Mouse (Mus musculus) limb, embryonic 10.5 days (tissue): Measurements from ENCODE around the gene Nxnl1. TPM values are rescaled to one million over a fixed set of nuclear protein-coding genes. Genes with fewer than 3 reads are reported as not detected.

Source experiments
- DNase-seq: peaks from one replicate; pipeline ENCODE4 v3.0.0-alpha.2; 2017; ENCODE audit warnings: low spot score
- H3K27ac ChIP-seq: fragments of 300-500 bp; sonication (generic); 2 replicates; pipeline ENCODE4 v1.5.1; 2016; ENCODE audit warnings: mild to moderate bottlenecking
- H3K27me3 ChIP-seq: fragments of 300-500 bp; sonication (generic); 2 replicates; pipeline ENCODE4 v1.6.1; 2016; ENCODE audit warnings: low read depth, mild to moderate bottlenecking; ENCODE audit not compliant: poor library complexity, severe bottlenecking
- H3K36me3 ChIP-seq: fragments of 300-500 bp; sonication (generic); 2 replicates; pipeline ENCODE4 v1.6.1; 2016; ENCODE audit warnings: mild to moderate bottlenecking, moderate library complexity
- H3K4me1 ChIP-seq: fragments of 300-500 bp; sonication (generic); 2 replicates; pipeline ENCODE4 v1.6.1; 2016
- H3K4me3 ChIP-seq: fragments of 300-500 bp; sonication (generic); 2 replicates; pipeline ENCODE4 v1.5.1; 2016; ENCODE audit warnings: mild to moderate bottlenecking, moderate library complexity
- H3K9me3 ChIP-seq: fragments of 300-500 bp; sonication (generic); replicated peaks from 2 replicates; pipeline ENCODE4 v1.6.1; 2016; ENCODE audit warnings: mild to moderate bottlenecking
- WGBS: fragments of 180-500 bp; shearing (Covaris S2); methylation state at CpG from one replicate; pipeline ENCODE4 v1.1.7; 2016; 5-methylcytosine and 5-hydroxymethylcytosine counted together
- polyA plus RNA-seq: library from polyadenylated mRNA; unstranded; fragments of >200 nt; fragmentation: Nextera tagmentation; extraction: Ambion mirVana; gene quantifications from 2 replicates; pipeline ENCODE4 v1.2.1, GENCODE M21; 2016

The Nxnl1 gene
- not detected in 2 replicates for polyA plus RNA-seq

DNA sequence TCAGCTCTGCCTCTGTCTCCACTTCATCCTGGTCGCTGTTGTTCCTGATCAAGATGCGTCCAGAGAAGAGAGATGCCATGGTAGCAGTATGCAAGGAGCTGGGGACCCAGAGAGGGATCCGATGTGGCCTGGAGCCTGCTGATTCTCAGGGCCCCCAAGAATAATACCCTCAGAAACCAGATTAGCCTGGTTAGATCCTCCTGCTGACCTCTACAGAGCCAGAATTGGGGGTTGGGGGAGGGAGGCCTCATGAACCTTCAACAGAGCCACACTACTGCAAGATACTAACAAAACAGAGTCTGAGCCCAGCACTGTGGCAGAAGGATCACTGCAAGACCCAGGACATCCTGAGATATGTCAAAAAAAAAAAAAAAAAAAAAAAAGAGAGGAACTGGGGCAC, at the start of gene Nxnl1:
TSS of gene Nxnl1 (minus strand) at position 101 of the 400 bp plus-strand sequence.
- peaks cover 4% of the 10 kb centered on the region for H3K9me3 ChIP-seq
- WGBS = 66% methylated on average over 3 of the region's 3 CpGs
- no peak within 1 kb of the TSS for H3K4me3 ChIP-seq
- H3K36me3 ChIP-seq = no peaks in the 10 kb centered on the region
- no peak for DNase-seq
- H3K4me1 ChIP-seq = peaks cover 35% of the 10 kb centered on the region
- peaks cover 79% of the 10 kb centered on the region for H3K27me3 ChIP-seq
- H3K27ac ChIP-seq = no peak within 1 kb of the TSS

DNA sequence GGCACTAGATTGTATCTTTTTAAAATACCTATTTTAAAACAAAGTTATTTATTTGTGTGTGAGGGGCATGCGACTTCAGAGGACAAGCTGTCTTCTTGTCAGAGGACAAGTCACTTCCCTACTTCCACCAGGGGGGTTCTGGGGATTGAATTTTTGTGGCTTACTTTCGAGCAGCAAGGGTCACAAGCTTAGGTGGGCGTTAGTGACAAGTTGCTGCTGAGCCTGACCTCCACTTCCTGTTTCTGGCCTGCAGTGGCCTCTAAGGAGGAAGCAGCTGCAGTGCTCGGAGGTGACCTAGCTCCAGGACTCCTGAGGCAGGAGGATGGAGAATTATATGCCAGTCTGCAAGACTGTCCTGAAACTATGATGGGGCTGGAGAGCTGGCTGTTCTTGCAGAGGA, 47.0 kb upstream of the Nxnl1 start:
- H3K36me3 ChIP-seq = peaks cover 59% of the 10 kb centered on the region
- no peak overlapping the region for H3K27ac ChIP-seq
- 46% methylated on average over 4 of the region's 4 CpGs for WGBS

DNA sequence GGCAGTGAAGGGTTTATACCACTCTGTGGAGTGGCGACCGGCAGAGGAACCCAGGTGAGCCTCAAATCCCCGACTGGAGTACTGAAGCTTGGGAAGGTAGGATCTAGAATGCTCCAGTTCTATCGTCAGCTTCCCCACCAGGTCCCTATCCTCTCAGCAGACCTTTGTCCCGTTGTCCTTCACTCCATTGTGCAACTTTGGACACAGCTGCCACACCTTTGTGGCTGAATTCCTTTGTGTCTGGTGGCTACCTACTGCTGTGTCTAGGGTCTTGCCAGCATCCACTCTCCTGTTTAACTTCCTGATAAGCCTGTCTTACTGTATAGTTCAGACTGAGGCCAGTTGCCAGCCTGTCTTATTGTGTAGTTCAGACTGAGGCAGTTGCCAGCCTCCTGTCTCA, 45.7 kb upstream of the Nxnl1 start:
- 63% methylated on average over 5 of the region's 5 CpGs for WGBS
- Histone ChIP-seq H3K4me3 (peak overlapping the region; percentile 97), H3K9me3 (no peaks in the 10 kb centered on the region), H3K4me1 (peaks cover 23% of the 10 kb centered on the region), H3K36me3 (peaks cover 46% of the 10 kb centered on the region), H3K27ac (no peak overlapping the region; the same call in 1 of the 2 replicates), H3K27me3 (no peaks in the 10 kb centered on the region)
- no peak for DNase-seq

More for the DNA sequence above, 47.0 kb upstream of the Nxnl1 start:
- no peaks in the 10 kb centered on the region for H3K9me3 ChIP-seq
- peaks cover 23% of the 10 kb centered on the region for H3K4me1 ChIP-seq
- DNase-seq = no peak
- H3K4me3 ChIP-seq = no peak overlapping the region; the same call in 1 of the 2 replicates
- no peaks in the 10 kb centered on the region for H3K27me3 ChIP-seq

DNA sequence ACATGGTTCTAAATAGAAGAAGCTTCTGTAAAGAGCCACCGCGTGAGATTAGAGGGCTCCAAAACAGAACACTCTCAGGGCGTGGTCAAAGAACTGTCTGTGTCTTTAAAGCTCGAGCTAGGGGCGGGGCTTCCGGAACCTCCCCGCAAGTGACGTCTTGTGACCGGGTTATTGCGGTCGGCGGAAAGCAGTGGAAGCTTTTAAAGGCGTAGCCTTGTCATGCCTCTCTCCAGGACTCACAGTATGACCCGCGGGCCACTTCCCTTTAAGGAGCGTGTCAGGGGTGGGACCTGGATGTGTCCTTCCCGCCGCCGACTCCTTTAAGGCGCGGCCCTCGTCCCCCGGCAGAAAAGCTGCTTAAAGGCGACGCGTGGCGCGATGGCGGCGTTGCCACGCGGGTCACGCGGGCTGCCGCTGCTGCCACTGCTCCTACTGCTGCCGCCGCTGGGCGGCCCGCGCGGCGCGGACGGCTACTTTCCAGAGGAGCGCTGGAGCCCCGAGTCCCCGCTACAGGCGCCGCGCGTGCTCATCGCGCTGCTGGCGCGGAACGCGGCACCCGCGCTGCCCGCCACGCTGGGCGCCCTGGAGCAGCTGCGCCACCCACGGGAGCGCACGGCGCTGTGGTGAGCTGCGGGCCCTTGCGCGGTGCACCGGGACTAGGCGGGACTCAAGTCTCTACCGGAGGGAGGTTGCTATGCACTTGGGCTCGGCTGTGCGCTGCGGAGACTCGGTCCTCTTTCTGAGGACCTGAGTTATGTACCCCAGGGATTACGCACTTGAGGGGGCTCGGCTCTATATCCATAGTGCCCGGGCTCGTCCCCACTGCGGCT, 44.6 kb upstream of the Nxnl1 start, which contains the start of gene Colgalt1:
TSS of gene Colgalt1 (plus strand) at position 177 of the 830 bp plus-strand sequence.
- Histone ChIP-seq H3K4me3 (peak within 1 kb of the TSS; percentile 97), H3K4me1 (peaks cover 23% of the 10 kb centered on the region), H3K27me3 (no peaks in the 10 kb centered on the region), H3K9me3 (no peaks in the 10 kb centered on the region), H3K27ac (peak within 1 kb of the TSS; percentile 93), H3K36me3 (peaks cover 35% of the 10 kb centered on the region)
- WGBS = under 1% methylated on average over 81 of the region's 82 CpGs
- DNase-seq = peak; percentile 95

DNA sequence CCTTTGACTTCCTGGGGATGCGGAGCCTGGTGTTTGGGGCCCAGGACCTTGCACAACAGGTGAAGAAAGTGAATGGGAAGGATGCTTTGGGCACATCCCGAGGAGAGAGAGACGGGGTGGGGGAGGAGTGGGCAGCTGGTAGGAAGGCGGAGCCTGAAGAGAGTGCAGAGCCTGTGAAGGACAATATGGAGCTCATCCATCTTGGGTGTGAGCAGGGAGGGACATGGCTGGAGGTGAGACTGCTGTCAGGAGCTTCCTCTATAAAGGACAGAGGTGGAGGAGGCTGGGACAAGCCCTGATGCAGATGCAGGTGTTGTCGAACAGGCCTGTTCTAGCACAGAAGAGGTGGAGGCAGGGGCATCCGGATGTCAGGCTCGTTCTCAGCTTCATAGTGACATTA, 37.6 kb upstream of the Nxnl1 start:
- no peak overlapping the region for H3K27ac ChIP-seq
- H3K36me3 ChIP-seq = 0 out of 2 replicates have a peak, but pooled peaks cover 3% of the 10 kb centered on the region
- H3K4me1 ChIP-seq = peaks cover 23% of the 10 kb centered on the region
- no peak overlapping the region for H3K4me3 ChIP-seq
- WGBS = 52% methylated on average over 7 of the region's 7 CpGs
- no peak for DNase-seq
- H3K9me3 ChIP-seq = no peaks in the 10 kb centered on the region
- H3K27me3 ChIP-seq = peaks cover 62% of the 10 kb centered on the region

DNA sequence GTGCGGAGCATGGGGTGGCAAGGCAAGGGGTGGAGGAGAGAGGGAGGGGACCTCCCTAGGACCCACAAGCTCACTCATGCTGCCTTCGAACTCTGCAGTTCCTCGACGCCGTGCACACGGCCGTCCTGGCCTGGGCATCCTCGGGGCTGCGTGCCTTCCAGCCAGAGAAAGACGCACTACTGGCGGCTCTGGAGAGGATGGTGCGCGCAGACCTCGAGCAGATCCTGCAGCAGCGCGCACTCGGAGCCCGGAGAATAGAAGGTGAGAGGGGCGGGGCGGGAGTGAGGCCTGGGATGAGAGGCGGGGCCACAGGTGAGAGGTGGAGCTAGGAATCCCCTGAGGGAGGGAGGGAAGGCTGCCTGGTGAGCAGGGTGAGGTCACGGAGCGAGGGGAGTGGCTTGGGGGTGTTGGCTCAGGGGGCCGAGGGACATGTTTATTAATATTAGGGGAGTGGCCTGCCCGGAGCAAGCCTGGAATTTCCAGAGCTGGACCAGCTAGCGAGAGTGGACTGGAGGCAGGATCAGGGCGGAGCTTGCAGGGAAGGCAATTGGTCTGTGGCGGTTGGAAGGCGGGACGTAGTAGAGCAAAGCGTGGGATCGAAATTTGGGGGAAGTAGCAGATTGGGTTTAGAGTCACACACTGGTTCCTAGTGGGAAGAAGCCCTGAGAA, 36.4 kb upstream of the Nxnl1 start:
- no peaks in the 10 kb centered on the region for H3K9me3 ChIP-seq
- DNase-seq = peak; percentile 84
- peak overlapping the region; percentile 73 for H3K27ac ChIP-seq
- H3K4me1 ChIP-seq = peaks cover 23% of the 10 kb centered on the region
- 0 out of 2 replicates have a peak, but pooled peaks cover 3% of the 10 kb centered on the region for H3K36me3 ChIP-seq
- H3K27me3 ChIP-seq = peaks cover 64% of the 10 kb centered on the region
- under 1% methylated on average over 32 of the region's 32 CpGs for WGBS
- peak overlapping the region; percentile 50 for H3K4me3 ChIP-seq

DNA sequence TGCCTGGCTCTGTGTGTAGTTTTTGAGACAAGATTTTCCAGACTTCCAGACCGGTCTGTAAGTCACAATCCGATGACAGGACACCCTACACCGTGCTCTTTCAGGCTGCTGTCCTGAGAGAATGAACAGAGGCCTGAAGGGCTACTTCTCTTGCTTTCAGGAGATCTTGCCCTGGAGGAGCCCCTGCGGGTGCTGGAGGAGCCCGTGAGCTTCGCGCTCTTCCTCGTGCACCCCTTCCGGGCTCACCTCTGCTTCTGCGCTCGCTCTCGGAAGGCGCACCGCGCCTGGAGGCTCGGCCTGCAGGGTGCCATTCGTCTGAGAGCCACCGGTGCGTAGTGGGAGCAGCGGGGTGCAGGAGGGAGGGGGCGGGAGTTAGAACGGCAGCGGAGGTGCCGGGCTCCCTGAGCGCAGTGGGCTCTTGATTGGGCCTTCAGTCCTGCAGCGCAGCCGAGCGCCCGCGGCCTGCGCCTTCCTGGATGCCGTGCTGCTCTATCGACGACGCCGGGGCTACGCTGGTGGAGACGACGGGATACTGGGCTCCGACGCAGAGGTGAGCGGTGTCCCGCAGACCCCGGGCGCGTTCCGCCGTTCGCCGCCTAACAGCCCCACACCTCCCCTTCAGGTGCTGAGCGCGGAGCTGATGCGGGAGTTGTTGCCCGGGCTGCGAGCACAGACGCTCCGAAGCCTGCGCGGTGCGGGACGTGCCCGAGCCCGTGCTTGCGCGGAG, 35.7 kb upstream of the Nxnl1 start:
- Histone ChIP-seq H3K4me1 (peaks cover 23% of the 10 kb centered on the region), H3K9me3 (no peaks in the 10 kb centered on the region), H3K27ac (peak overlapping the region; percentile 73), H3K36me3 (0 out of 2 replicates have a peak, but pooled peaks cover 3% of the 10 kb centered on the region), H3K4me3 (peak overlapping the region; percentile 50), H3K27me3 (peaks cover 64% of the 10 kb centered on the region)
- DNase-seq = peak; percentile 62
- 4% methylated on average over 65 of the region's 65 CpGs for WGBS

DNA sequence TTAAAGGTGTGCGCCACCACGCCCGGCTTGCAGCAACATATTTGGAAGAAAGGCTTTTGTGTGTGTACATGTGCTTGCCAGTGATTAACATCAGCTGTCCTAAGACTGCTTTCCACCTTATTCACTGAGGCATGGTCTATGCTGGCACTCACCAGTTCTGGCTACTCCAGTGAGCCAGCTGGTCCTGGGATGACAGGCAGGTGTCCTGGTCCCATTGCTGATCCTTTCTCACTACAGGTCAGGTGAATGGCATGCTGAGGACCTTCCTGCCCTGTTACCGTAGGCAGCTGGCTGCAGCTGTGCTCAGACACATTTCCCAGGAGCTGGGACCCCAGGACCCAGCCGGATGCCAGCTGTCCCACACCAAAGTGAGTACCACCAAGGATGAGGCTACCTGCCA, 32.4 kb upstream of the Nxnl1 start:
- Histone ChIP-seq H3K4me1 (peaks cover 34% of the 10 kb centered on the region), H3K27ac (no peak overlapping the region), H3K4me3 (no peak overlapping the region), H3K27me3 (peaks cover 50% of the 10 kb centered on the region), H3K9me3 (no peaks in the 10 kb centered on the region), H3K36me3 (peaks cover 17% of the 10 kb centered on the region)
- WGBS = 92% methylated on average over 5 of the region's 5 CpGs
- DNase-seq = no peak

DNA sequence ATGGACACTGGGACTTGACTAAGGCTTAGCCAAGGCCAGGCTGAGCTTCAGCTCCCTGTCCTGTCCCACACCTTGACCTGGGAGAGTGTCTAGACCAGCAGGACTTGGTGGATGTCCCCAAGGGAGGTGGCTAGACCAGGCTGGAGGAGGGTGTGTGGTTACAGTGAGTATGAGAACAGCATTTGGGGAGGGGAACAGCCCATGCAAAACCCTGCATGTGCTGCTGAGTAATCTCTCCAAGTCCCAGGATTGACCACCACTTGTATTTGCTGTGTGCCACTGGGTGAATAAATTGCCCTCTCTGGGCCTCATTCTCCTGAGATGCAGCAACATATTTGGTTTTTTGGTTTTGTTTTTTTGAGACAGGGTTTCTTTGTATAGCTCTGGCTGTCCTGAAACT, 32.0 kb upstream of the Nxnl1 start:
- Histone ChIP-seq H3K27ac (no peak overlapping the region), H3K27me3 (peaks cover 46% of the 10 kb centered on the region), H3K36me3 (peaks cover 19% of the 10 kb centered on the region), H3K4me1 (peaks cover 33% of the 10 kb centered on the region), H3K9me3 (no peaks in the 10 kb centered on the region), H3K4me3 (no peak overlapping the region)
- no peak for DNase-seq

DNA sequence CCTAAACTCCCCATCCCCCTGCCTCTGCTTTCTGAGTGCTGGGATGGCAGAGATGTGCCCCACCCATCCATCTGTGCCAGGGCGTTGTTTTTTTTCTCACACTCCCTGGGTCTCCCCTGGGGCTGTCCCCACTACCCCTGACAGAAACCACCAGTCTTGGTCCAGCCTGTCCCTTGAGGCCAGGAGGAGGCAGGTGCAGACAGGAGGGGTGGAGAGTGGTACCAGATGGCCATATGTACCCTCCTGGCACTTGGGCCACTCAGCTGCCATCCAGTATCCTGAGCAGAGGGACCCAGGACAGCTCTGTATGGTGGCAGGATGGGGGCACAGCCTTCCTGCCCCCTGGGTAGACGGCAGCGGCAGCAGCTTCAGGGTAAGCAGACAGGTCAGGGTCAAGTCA, 31.1 kb upstream of the Nxnl1 start, which contains the start of gene Fam129c:
TSS of gene Fam129c (plus strand) at position 198 of the 400 bp plus-strand sequence.
- Histone ChIP-seq H3K27ac (no peak within 1 kb of the TSS), H3K36me3 (peaks cover 19% of the 10 kb centered on the region), H3K4me3 (no peak within 1 kb of the TSS), H3K9me3 (no peaks in the 10 kb centered on the region), H3K4me1 (peaks cover 33% of the 10 kb centered on the region), H3K27me3 (peaks cover 36% of the 10 kb centered on the region)
- no peak for DNase-seq
- WGBS = 93% methylated on average over 3 of the region's 3 CpGs

DNA sequence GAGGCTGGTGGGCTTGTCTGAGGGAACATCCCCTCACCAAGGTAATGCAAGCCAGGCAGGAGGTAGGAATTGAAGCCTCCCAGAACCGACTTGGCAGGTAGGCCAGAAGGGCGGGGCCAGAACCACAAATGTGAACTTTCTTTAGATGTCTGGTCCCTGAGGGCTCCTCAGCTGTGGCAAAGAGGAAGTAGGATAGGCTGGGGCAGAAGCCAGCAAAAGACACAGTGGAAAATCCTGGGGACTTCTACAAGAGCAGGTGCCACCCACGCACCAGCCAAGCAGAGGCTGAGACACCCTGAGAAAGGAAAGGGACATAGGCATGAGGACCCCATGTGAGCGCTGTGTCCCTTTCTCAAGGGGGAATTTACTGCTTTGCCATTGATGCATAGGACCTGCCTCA, 30.4 kb upstream of the Nxnl1 start:
- peaks cover 30% of the 10 kb centered on the region for H3K27me3 ChIP-seq
- no peak overlapping the region for H3K4me3 ChIP-seq
- peaks cover 32% of the 10 kb centered on the region for H3K4me1 ChIP-seq
- WGBS = 81% methylated on average over 4 of the region's 4 CpGs
- peaks cover 19% of the 10 kb centered on the region for H3K36me3 ChIP-seq
- no peak for DNase-seq
- H3K9me3 ChIP-seq = no peaks in the 10 kb centered on the region
- H3K27ac ChIP-seq = no peak overlapping the region

DNA sequence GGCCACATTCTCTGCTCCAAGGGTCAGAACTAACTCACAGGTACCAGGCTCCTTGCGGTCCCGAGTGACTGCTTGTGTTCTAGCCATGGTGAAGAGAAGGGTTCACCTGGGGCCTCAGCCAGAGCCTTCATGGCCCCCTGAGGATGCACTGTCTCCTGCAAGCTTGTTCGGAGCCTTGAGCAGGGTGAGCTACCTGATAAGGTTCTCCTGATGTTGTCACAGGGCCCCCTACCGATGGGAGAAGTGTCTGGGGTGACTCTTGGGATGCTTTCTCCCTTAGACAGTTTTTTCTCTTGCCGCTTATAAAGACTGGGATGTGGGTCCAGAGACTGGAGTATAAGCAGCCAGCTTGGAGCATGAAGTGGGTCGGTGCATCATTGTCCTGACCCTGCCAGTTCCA, 30.0 kb upstream of the Nxnl1 start:
- 60% methylated on average over 6 of the region's 6 CpGs for WGBS
- DNase-seq = no peak
- H3K4me3 ChIP-seq = 0 out of 2 replicates have a peak overlapping the region, but pooled peaks have one; percentile 2

More for the DNA sequence above, 30.0 kb upstream of the Nxnl1 start:
- Histone ChIP-seq H3K27ac (no peak overlapping the region), H3K27me3 (peaks cover 26% of the 10 kb centered on the region), H3K9me3 (no peaks in the 10 kb centered on the region), H3K4me1 (peaks cover 35% of the 10 kb centered on the region), H3K36me3 (peaks cover 19% of the 10 kb centered on the region)
